Mouse (Mus musculus): ENCODE results near the gene Rapgef6.

The Rapgef6 gene

GRCm38 (mm10) chr11:54522529-54523430 lies at the start of gene Rapgef6:
Gene Rapgef6 (plus strand): TSS chr11:54522847.
- peak; percentile 99 to 100 for DNase-seq (ENCODE audit: inconsistent age in 2 of 2, low spot score in 1 of 2)

GRCm38 (mm10) chr11:54478414-54478813 lies 44.2 kb upstream of the Rapgef6 start:
- DNase-seq (ENCODE audit: inconsistent age in 2 of 2, low spot score in 1 of 2) = no peak

- no peak for DNase-seq (ENCODE audit: inconsistent age in 2 of 2, low spot score in 1 of 2)
These were observed 36.6 kb upstream of the Rapgef6 start for GRCm38 (mm10) chr11:54486041-54486440.

GRCm38 (mm10) chr11:54491946-54492558 lies 30.6 kb upstream of the Rapgef6 start:
- DNase-seq (ENCODE audit: inconsistent age in 2 of 2, low spot score in 1 of 2) = no peak

- DNase-seq (ENCODE audit: inconsistent age in 2 of 2, low spot score in 1 of 2) = no peak
These were observed 30.1 kb upstream of the Rapgef6 start for GRCm38 (mm10) chr11:54492559-54492958.

- DNase-seq (ENCODE audit: inconsistent age in 2 of 2, low spot score in 1 of 2) = no peak
These were observed 22.8 kb upstream of the Rapgef6 start for GRCm38 (mm10) chr11:54499838-54500237.

GRCm38 (mm10) chr11:54502546-54503245 lies 20.0 kb upstream of the Rapgef6 start:
- DNase-seq (ENCODE audit: inconsistent age in 2 of 2, low spot score in 1 of 2) = no peak

GRCm38 (mm10) chr11:54513584-54513983 lies 9.1 kb upstream of the Rapgef6 start:
- no peak for DNase-seq (ENCODE audit: inconsistent age in 2 of 2, low spot score in 1 of 2)

- peak; percentile 22 to 76 for DNase-seq (ENCODE audit: inconsistent age in 2 of 2, low spot score in 1 of 2)
These were observed 619 bp upstream of the Rapgef6 start for GRCm38 (mm10) chr11:54521927-54522528.

- no peak for DNase-seq (ENCODE audit: inconsistent age in 2 of 2, low spot score in 1 of 2)
These were observed 869 bp downstream of the Rapgef6 start for GRCm38 (mm10) chr11:54523431-54524001.

GRCm38 (mm10) chr11:54528002-54528401 lies 5.4 kb downstream of the Rapgef6 start:
- no peak for DNase-seq (ENCODE audit: inconsistent age in 2 of 2, low spot score in 1 of 2)

- DNase-seq (ENCODE audit: inconsistent age in 2 of 2, low spot score in 1 of 2) = peak in 1 of 2 experiments; percentile 36
These were observed 7.7 kb downstream of the Rapgef6 start for GRCm38 (mm10) chr11:54530391-54530790.

GRCm38 (mm10) chr11:54530916-54531315 lies 8.3 kb downstream of the Rapgef6 start:
- no peak for DNase-seq (ENCODE audit: inconsistent age in 2 of 2, low spot score in 1 of 2)

GRCm38 (mm10) chr11:54533834-54534233 lies 11.2 kb downstream of the Rapgef6 start:
- no peak for DNase-seq (ENCODE audit: inconsistent age in 2 of 2, low spot score in 1 of 2)

GRCm38 (mm10) chr11:54534871-54535270 lies 12.2 kb downstream of the Rapgef6 start:
- DNase-seq (ENCODE audit: inconsistent age in 2 of 2, low spot score in 1 of 2) = peak; percentile 63 to 92

GRCm38 (mm10) chr11:54539031-54539430 lies 16.4 kb downstream of the Rapgef6 start:
- DNase-seq (ENCODE audit: inconsistent age in 2 of 2, low spot score in 1 of 2) = no peak

GRCm38 (mm10) chr11:54539486-54539885 lies 16.8 kb downstream of the Rapgef6 start:
- DNase-seq (ENCODE audit: inconsistent age in 2 of 2, low spot score in 1 of 2) = no peak

- DNase-seq (ENCODE audit: inconsistent age in 2 of 2, low spot score in 1 of 2) = no peak
These were observed 17.7 kb downstream of the Rapgef6 start for GRCm38 (mm10) chr11:54540328-54540727.

- DNase-seq (ENCODE audit: inconsistent age in 2 of 2, low spot score in 1 of 2) = no peak
These were observed 19.8 kb downstream of the Rapgef6 start for GRCm38 (mm10) chr11:54542414-54542813.

- no peak for DNase-seq (ENCODE audit: inconsistent age in 2 of 2, low spot score in 1 of 2)
These were observed 32.3 kb downstream of the Rapgef6 start for GRCm38 (mm10) chr11:54554970-54555369.

GRCm38 (mm10) chr11:54562761-54563160 lies 40.1 kb downstream of the Rapgef6 start:
- peak in 1 of 2 experiments; percentile 65 for DNase-seq (ENCODE audit: inconsistent age in 2 of 2, low spot score in 1 of 2)

Data from adrenal gland, adult (tissue).